Mouse (Mus musculus) stomach, embryonic 15.5 days (tissue): ENCODE data around the gene Dhcr24. TPM values are rescaled to one million over a fixed set of nuclear protein-coding genes. Genes with fewer than 3 reads are reported as not detected.
A peak's percentile ranks its signal among the peaks of the same experiment; 100 is the strongest.

Experiments
- ATAC-seq: fragments of 200-750 bp; cut with Nextera tagmentation; 2 replicates; pipeline ENCODE4 v1.8.0; 2017; ENCODE audit warnings: low read depth, moderate number of reproducible peaks, moderate TSS enrichment; ENCODE audit not compliant: insufficient read depth, low FRiP score
- H3K27ac ChIP-seq: fragments of 300-500 bp; sonication (generic); 2 replicates; pipeline ENCODE4 v1.5.1; 2015; ENCODE audit warnings: mild to moderate bottlenecking, inconsistent platforms
- H3K27me3 ChIP-seq: fragments of 300-500 bp; sonication (generic); replicated peaks from 2 replicates; pipeline ENCODE4 v1.6.1; 2015; ENCODE audit warnings: inconsistent platforms
- H3K36me3 ChIP-seq: fragments of 300-500 bp; sonication (generic); 2 replicates; pipeline ENCODE4 v1.6.1; 2015; ENCODE audit warnings: inconsistent platforms
- H3K4me1 ChIP-seq: fragments of 300-500 bp; sonication (generic); 2 replicates; pipeline ENCODE4 v1.6.1; 2015; ENCODE audit warnings: inconsistent platforms
- H3K4me2 ChIP-seq: fragments of 300-500 bp; sonication (generic); 2 replicates; pipeline ENCODE4 v1.6.1; 2015; ENCODE audit warnings: mild to moderate bottlenecking, inconsistent platforms
- H3K4me3 ChIP-seq: fragments of 300-500 bp; sonication (generic); replicated peaks from 2 replicates; pipeline ENCODE4 v1.5.1; 2015; ENCODE audit warnings: inconsistent platforms
- H3K9ac ChIP-seq: fragments of 300-500 bp; sonication (generic); 2 replicates; pipeline ENCODE4 v1.6.1; 2015; ENCODE audit warnings: inconsistent platforms
- H3K9me3 ChIP-seq: fragments of 300-500 bp; sonication (generic); 2 replicates; pipeline ENCODE4 v1.6.1; 2016; ENCODE audit warnings: inconsistent platforms
- WGBS: fragments of 180-500 bp; shearing (Covaris S2); methylation state at CpG from one replicate; pipeline ENCODE4 v1.1.7; 2015; 5-methylcytosine and 5-hydroxymethylcytosine counted together
- polyA plus RNA-seq: library from polyadenylated mRNA; unstranded; fragments of >200 nt; fragmentation: Nextera tagmentation; extraction: Ambion mirVana; gene quantifications from 2 replicates; pipeline ENCODE4 v1.2.1, GENCODE M21; 2015

Dhcr24 gene
- polyA plus RNA-seq = 6.3 and 7.7 TPM in 2 replicates

DNA sequence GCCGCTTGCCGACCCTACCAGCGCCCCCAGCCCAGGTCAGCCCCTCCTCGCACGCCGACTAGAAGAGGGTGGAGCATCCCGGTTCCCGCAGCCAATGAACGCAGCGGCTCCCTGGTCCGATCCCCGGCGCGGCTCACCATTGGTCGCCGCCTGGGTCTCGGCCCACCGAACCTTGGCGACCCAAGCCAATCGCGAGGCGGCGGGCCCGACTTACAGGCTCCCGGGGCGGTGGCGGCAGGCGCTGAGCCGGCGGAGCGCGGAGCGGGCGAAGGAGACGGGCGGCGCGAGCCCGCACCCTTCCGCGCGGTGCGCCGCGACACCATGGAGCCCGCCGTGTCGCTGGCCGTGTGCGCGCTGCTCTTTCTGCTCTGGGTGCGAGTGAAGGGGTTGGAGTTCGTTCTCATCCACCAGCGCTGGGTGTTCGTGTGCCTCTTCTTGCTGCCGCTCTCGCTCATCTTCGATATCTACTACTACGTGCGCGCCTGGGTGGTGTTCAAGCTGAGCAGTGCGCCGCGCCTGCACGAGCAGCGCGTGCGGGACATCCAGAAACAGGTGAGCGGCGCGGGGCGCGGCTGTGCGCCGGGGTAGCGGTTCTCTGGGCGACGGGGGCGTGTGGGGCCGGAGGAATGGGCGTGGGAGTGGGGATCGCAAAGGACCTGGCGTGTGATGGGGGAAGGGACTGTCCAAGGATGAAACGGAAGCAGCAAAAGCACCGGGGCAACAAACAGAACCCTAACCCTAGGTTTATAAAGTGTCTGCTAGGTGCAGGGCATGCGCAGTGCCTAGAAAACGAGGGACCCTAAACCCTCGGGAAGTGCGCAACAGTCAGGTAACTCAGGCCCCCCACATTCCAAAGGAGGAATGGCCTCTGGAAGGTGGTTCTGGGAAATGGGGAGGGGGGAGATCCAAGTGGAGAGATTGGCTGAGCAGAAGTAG is at the start of gene Dhcr24:
Gene Dhcr24 (plus strand): TSS at position 193 of the 936 bp plus-strand sequence.
- ATAC-seq = peak; percentile 97
- Histone ChIP-seq H3K27me3 (no peaks in the 10 kb centered on the region), H3K4me2 (peak within 1 kb of the TSS; percentile 93), H3K27ac (peak within 1 kb of the TSS; percentile 88), H3K9me3 (no peaks in the 10 kb centered on the region), H3K4me1 (peaks cover 29% of the 10 kb centered on the region), H3K36me3 (0 out of 2 replicates have a peak, but pooled peaks cover 8% of the 10 kb centered on the region), H3K4me3 (peak within 1 kb of the TSS; percentile 92), H3K9ac (peak within 1 kb of the TSS; percentile 76)
- WGBS = under 1% methylated on average over 89 of the region's 89 CpGs

- H3K9ac ChIP-seq = no peak overlapping the region
- ATAC-seq = no peak
- H3K4me3 ChIP-seq = no peak overlapping the region
- no peaks in the 10 kb centered on the region for H3K9me3 ChIP-seq
- H3K27me3 ChIP-seq = no peaks in the 10 kb centered on the region
- H3K27ac ChIP-seq = no peak overlapping the region
- WGBS = 60% methylated on average over 6 of the region's 6 CpGs
- H3K4me2 ChIP-seq = no peak overlapping the region
- H3K36me3 ChIP-seq = no peaks in the 10 kb centered on the region
- no peaks in the 10 kb centered on the region for H3K4me1 ChIP-seq
These were observed 46.2 kb upstream of the Dhcr24 start for GRCm38 (mm10) chr4:106514606-106515005.

GRCm38 (mm10) chr4:106522547-106522946 is 38.3 kb upstream of the Dhcr24 start:
- ATAC-seq = no peak
- H3K4me3 ChIP-seq = no peak overlapping the region
- no peak overlapping the region for H3K4me2 ChIP-seq
- no peak overlapping the region for H3K9ac ChIP-seq
- H3K36me3 ChIP-seq = no peaks in the 10 kb centered on the region
- no peaks in the 10 kb centered on the region for H3K9me3 ChIP-seq
- H3K27ac ChIP-seq = no peak overlapping the region
- no peaks in the 10 kb centered on the region for H3K4me1 ChIP-seq
- 71% methylated on average over 3 of the region's 3 CpGs for WGBS
- H3K27me3 ChIP-seq = no peaks in the 10 kb centered on the region

DNA sequence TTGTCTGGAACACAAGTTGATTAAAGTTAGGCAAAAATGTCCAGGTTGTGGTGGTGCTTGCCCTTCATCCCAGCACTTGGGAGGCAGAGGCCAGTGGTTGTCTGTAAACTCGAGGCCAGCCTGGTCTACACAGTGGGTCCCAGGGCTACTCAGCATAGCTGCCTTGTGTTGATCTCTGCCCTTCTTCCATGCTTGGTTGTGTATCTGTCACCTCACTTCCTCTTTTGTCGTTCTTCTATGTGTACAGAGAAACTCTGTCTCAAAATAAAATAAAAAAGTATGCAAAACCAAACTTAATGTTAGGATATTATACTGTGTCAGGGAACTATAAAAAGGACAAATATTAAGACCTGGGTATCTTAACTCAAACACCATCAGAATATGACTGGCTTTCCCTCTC is 36.7 kb upstream of the Dhcr24 start:
- H3K36me3 ChIP-seq = no peaks in the 10 kb centered on the region

GRCm38 (mm10) chr4:106525001-106525400 is 35.8 kb upstream of the Dhcr24 start:
- Histone ChIP-seq H3K36me3 (no peaks in the 10 kb centered on the region), H3K9me3 (no peaks in the 10 kb centered on the region), H3K4me3 (no peak overlapping the region), H3K4me1 (no peaks in the 10 kb centered on the region), H3K4me2 (no peak overlapping the region), H3K27ac (no peak overlapping the region), H3K9ac (no peak overlapping the region), H3K27me3 (no peaks in the 10 kb centered on the region)
- WGBS = 90% methylated on average over 2 of the region's 2 CpGs
- ATAC-seq = no peak

More for the DNA sequence above, 36.7 kb upstream of the Dhcr24 start:
- no peak overlapping the region for H3K27ac ChIP-seq
- WGBS = 52% methylated on average over 2 of the region's 2 CpGs
- no peak overlapping the region for H3K4me2 ChIP-seq
- no peaks in the 10 kb centered on the region for H3K27me3 ChIP-seq
- H3K9me3 ChIP-seq = no peaks in the 10 kb centered on the region
- H3K9ac ChIP-seq = no peak overlapping the region
- no peak for ATAC-seq
- H3K4me3 ChIP-seq = no peak overlapping the region
- no peaks in the 10 kb centered on the region for H3K4me1 ChIP-seq

- Histone ChIP-seq H3K27ac (no peak overlapping the region), H3K4me2 (no peak overlapping the region), H3K27me3 (no peaks in the 10 kb centered on the region), H3K9ac (no peak overlapping the region), H3K4me3 (no peak overlapping the region), H3K9me3 (no peaks in the 10 kb centered on the region), H3K4me1 (no peaks in the 10 kb centered on the region), H3K36me3 (no peaks in the 10 kb centered on the region)
- 67% methylated on average over 7 of the region's 7 CpGs for WGBS
- no peak for ATAC-seq
These were observed 32.8 kb upstream of the Dhcr24 start for GRCm38 (mm10) chr4:106527856-106528547.

DNA sequence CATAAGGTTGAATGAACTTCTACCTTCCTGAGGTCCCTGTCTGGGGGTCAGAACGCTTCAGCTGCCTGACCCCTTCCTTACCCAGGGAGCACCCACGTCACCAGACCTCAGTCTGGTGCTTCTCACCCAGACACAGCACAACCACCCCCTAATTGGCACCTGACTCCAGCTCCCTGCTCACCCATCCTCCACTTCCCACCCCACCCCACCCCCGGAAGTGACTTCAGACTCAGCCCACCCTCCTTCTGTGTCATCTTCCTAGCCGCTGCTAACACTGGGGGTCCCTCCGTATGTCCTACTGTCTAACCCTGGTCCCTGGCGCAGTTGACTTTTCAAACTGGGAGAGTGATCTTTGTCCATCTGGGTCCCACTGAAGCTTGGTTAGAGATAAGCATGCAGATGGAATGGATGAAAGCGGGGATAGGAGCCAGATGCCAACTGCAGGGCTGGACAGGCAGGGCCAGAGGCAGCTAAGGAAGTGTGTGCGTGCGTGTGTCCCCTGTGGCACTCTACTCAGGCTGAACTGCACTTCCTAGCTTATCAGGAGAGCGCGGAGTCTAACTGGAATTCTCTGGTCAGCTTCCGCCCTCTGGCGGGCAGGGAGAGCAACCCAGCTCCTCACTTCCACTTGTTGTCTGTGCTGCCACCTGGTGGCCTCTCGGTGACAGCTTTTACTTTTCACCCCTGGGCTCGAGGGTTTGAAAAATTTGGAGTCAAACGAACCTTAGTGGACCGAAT is 31.3 kb upstream of the Dhcr24 start:
- peak; percentile 92 for ATAC-seq
- Histone ChIP-seq H3K27ac (no peak overlapping the region), H3K4me3 (0 out of 2 replicates have a peak overlapping the region, but pooled peaks have one; percentile 15), H3K9ac (no peak overlapping the region), H3K36me3 (no peaks in the 10 kb centered on the region), H3K4me2 (peak overlapping the region; percentile 49), H3K27me3 (no peaks in the 10 kb centered on the region), H3K4me1 (no peaks in the 10 kb centered on the region), H3K9me3 (no peaks in the 10 kb centered on the region)
- 19% methylated on average over 17 of the region's 17 CpGs for WGBS

DNA sequence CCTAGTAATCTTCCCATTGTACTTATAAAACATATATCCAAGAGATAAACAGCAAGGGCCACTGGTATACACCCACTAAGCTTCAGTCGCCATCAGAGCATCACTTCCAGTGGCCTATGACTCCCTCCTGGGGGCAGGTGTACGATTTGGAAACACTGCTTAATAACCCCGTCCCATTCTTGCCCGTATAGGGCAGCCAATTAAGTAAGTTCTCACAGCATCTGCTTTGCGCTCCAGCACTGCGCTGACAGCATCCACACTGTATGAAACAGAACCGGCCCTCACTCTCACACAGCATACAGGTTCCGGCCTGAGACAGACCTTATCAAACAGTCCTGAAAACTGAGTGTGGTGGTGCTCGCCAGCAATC is 30.7 kb upstream of the Dhcr24 start:
- 0 out of 2 replicates have a peak, but pooled peaks have one; percentile 18 for ATAC-seq
- H3K27me3 ChIP-seq = no peaks in the 10 kb centered on the region
- H3K27ac ChIP-seq = no peak overlapping the region
- WGBS = 68% methylated on average over 9 of the region's 9 CpGs
- H3K36me3 ChIP-seq = no peaks in the 10 kb centered on the region
- no peaks in the 10 kb centered on the region for H3K9me3 ChIP-seq
- no peak overlapping the region for H3K4me2 ChIP-seq
- H3K9ac ChIP-seq = no peak overlapping the region
- H3K4me1 ChIP-seq = no peaks in the 10 kb centered on the region
- H3K4me3 ChIP-seq = no peak overlapping the region

GRCm38 (mm10) chr4:106533421-106534080 is 27.3 kb upstream of the Dhcr24 start:
- Histone ChIP-seq H3K4me3 (no peak overlapping the region), H3K9me3 (no peaks in the 10 kb centered on the region), H3K9ac (no peak overlapping the region), H3K27me3 (no peaks in the 10 kb centered on the region), H3K27ac (no peak overlapping the region), H3K36me3 (no peaks in the 10 kb centered on the region), H3K4me1 (no peaks in the 10 kb centered on the region), H3K4me2 (no peak overlapping the region)
- no peak for ATAC-seq
- WGBS = 39% methylated on average over 7 of the region's 7 CpGs

DNA sequence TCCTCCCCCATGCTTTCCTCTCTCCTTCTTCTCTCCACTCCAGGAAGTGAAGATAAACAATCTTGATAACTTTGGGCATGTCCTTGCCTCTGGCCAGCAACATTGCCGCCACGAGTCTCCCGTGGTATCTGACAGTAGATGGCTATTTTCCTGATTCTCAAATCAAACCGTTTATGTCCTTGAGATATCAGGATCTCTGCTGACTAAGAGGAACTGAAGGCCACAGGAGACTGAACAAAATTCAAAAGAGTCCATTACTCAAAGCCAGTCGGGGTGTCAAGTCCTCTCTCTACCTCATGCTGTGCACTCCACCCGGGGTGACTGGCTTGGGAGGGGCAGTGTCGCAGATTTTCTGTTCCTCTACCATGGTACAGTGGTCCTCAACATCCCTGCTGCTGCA is 26.6 kb upstream of the Dhcr24 start:
- no peaks in the 10 kb centered on the region for H3K9me3 ChIP-seq
- 45% methylated on average over 7 of the region's 7 CpGs for WGBS
- no peak overlapping the region for H3K27ac ChIP-seq
- H3K4me1 ChIP-seq = no peaks in the 10 kb centered on the region
- no peaks in the 10 kb centered on the region for H3K27me3 ChIP-seq
- no peaks in the 10 kb centered on the region for H3K36me3 ChIP-seq
- no peak overlapping the region for H3K4me3 ChIP-seq
- ATAC-seq = no peak
- H3K4me2 ChIP-seq = no peak overlapping the region
- no peak overlapping the region for H3K9ac ChIP-seq

DNA sequence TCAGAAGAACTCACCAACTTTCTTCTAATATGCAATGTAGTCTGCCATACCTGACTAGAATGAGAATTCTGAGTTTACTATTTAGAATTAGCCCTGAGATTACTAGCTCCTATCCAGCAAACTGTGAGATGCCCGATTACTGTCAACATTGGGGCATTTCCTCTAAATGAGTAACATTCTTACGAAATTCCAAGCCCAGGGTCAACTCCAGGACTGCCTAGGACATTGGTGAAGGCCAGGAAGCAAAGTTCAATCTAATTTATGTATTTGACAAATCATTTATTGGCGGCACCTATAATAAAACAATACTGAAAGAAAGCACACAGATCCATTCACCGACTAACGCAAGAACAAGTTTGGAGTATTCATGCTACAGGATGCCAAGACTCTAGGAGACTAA is 21.1 kb upstream of the Dhcr24 start:
- no peak overlapping the region for H3K4me3 ChIP-seq
- H3K27me3 ChIP-seq = no peaks in the 10 kb centered on the region
- no peak for ATAC-seq
- no peaks in the 10 kb centered on the region for H3K4me1 ChIP-seq
- H3K9me3 ChIP-seq = no peaks in the 10 kb centered on the region
- no peak overlapping the region for H3K4me2 ChIP-seq
- H3K9ac ChIP-seq = no peak overlapping the region
- no peak overlapping the region for H3K27ac ChIP-seq
- H3K36me3 ChIP-seq = no peaks in the 10 kb centered on the region
- WGBS = 84% methylated on average over 5 of the region's 5 CpGs
